Mouse (Mus musculus): Measurements from ENCODE around the gene Ttc1.
A peak's percentile ranks its signal among the peaks of the same experiment; 100 is the strongest.

DNA sequence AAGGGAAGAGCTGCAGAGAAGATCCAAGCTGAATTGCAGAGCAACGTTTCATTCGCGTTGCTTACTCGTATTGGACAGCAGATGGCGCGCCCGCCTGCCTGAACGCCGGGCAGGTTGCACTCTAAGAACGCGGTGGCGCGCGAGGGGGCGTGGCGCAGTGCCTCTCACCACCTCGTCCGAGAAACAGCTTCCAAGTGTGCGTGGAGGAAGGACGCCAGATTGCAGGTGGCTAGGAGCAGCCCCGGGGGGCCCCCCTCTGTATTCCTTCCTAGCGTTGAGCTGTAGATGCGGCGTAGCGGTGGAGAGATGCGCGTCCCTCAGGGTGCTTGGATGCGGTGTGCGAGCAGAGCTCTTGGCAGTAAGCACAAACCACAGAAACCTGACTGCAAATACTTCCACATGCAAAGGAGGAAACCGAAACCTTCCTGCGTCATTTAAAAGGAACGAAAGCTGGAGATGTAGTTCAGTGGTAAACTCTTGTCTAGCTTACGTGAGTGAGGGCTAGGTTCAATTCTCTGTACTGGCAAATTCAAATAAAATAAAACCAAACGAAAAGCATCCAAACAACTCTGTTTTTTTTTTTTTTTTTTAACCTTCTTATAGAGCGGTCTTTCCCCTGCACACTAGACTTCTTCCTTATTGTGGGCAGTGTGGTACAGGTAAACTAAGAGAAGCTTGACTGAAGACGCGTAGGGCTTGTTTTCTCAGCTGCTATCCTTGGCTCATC lies 19.3 kb upstream of the Ttc1 start:
- TF ChIP-seq POLR2A (IDR thresholded peaks at IDR 0.05; ENCODE audit: low read depth, low read length) (no peak), CTCF (conservative IDR thresholded peaks at IDR 0.05 in 1 of 2, IDR thresholded peaks at IDR 0.05 in 1 of 2; ENCODE audit: low read depth in 2 of 2, low read length in 2 of 2) (peak; percentile 20 to 91; a peak in 2 of 4 replicates), EP300 (IDR thresholded peaks at IDR 0.05; ENCODE audit: low read length) (peak; percentile 32), TCF12 (IDR thresholded peaks at IDR 0.05; ENCODE audit: low read depth, low read length) (no peak; the same call in 1 of the 2 replicates), RCOR1 (conservative IDR thresholded peaks at IDR 0.05; ENCODE audit: low read depth, low read length) (no peak; the same call in 1 of the 2 replicates), MAFK (IDR thresholded peaks at IDR 0.05; ENCODE audit: insufficient replicate concordance, low read length) (0 out of 2 replicates have a peak, but pooled peaks have one; percentile 23), MYC (IDR thresholded peaks at IDR 0.05; ENCODE audit: low read depth, low read length) (no peak)
